Mouse (Mus musculus) heart, postnatal 0 days (tissue): ENCODE measurements around the gene Ankrd35. TPM values are rescaled to one million over a fixed set of nuclear protein-coding genes. Genes with fewer than 3 reads are reported as not detected.
"Not testable (repeated sequence)": the region's sequence is repeated elsewhere in the genome, so short reads cannot be mapped to it uniquely, and the experiment has no call there.

Source experiments
- ATAC-seq: fragments of 200-750 bp; cut with Nextera tagmentation; 2 replicates; pipeline ENCODE4 v1.8.0; 2017; ENCODE audit warnings: low read depth, moderate number of reproducible peaks, moderate library complexity; ENCODE audit not compliant: insufficient read depth
- DNase-seq: peaks from one replicate; pipeline ENCODE4 v3.0.0-alpha.2; 2016; ENCODE audit warnings: low spot score
- H3K27ac ChIP-seq: fragments of 300-500 bp; sonication (generic); 2 replicates; pipeline ENCODE4 v1.5.1; 2014; ENCODE audit warnings: low read depth, mild to moderate bottlenecking
- H3K27me3 ChIP-seq: fragments of 300-500 bp; sonication (generic); 2 replicates; pipeline ENCODE4 v1.6.1; 2014; ENCODE audit warnings: low read length, mixed read lengths; ENCODE audit not compliant: control insufficient read depth, insufficient read depth
- H3K36me3 ChIP-seq: fragments of 300-500 bp; sonication (generic); replicated peaks from 2 replicates; pipeline ENCODE4 v1.6.1; 2014; ENCODE audit warnings: low read length, mixed read lengths; ENCODE audit not compliant: control insufficient read depth, insufficient read depth
- H3K4me1 ChIP-seq: fragments of 300-500 bp; sonication (generic); 2 replicates; pipeline ENCODE4 v1.6.1; 2014; ENCODE audit warnings: antibody characterized with exemption; ENCODE audit not compliant: control insufficient read depth, insufficient read depth
- H3K4me2 ChIP-seq: fragments of 300-500 bp; sonication (generic); 2 replicates; pipeline ENCODE4 v1.6.1; 2014; ENCODE audit warnings: low read depth, mild to moderate bottlenecking, low read length, moderate library complexity
- H3K4me3 ChIP-seq: fragments of 300-500 bp; sonication (generic); 2 replicates; pipeline ENCODE4 v1.5.1; 2014; ENCODE audit warnings: low read depth, low read length
- H3K9ac ChIP-seq: fragments of 300-500 bp; sonication (generic); replicated peaks from 2 replicates; pipeline ENCODE4 v1.6.1; 2014; ENCODE audit warnings: low read depth, low read length, mixed read lengths
- H3K9me3 ChIP-seq: fragments of 300-500 bp; sonication (generic); replicated peaks from 2 replicates; pipeline ENCODE4 v1.6.1; 2016; ENCODE audit warnings: low read length; ENCODE audit not compliant: control insufficient read depth
- CTCF ChIP-seq: IDR thresholded peaks from 2 replicates; pipeline ENCODE4 v1.5.1; 2016; ENCODE audit warnings: antibody characterized with exemption, control low read depth, low read depth
- EP300 ChIP-seq: IDR thresholded peaks from 2 replicates; pipeline ENCODE4 v1.6.1; 2016; ENCODE audit warnings: antibody characterized with exemption, low read depth
- WGBS: fragments of 180-500 bp; shearing (Covaris S2); extraction: QIAGEN DNeasy Blood & Tissue Kit; methylation state at CpG from one replicate; pipeline ENCODE4 v1.1.7; 2014; 5-methylcytosine and 5-hydroxymethylcytosine counted together
- polyA plus RNA-seq: library from polyadenylated mRNA; unstranded; fragments of >200 nt; fragmentation: Nextera tagmentation; extraction: Ambion mirVana; gene quantifications from 2 replicates; pipeline ENCODE4 v1.2.1, GENCODE M21; 2015
- total RNA-seq: library from RNA; depleted of rRNA; stranded (reverse); fragments of >200 nt; gene quantifications from 2 replicates; pipeline ENCODE4 v1.2.3, GENCODE M21; 2014; ENCODE audit warnings: low replicate concordance; rRNA removed

Gene Ankrd35
- total and polyA plus RNA-seq, 2 experiments from 2014 or later: 0.31 to 0.88 TPM

DNA sequence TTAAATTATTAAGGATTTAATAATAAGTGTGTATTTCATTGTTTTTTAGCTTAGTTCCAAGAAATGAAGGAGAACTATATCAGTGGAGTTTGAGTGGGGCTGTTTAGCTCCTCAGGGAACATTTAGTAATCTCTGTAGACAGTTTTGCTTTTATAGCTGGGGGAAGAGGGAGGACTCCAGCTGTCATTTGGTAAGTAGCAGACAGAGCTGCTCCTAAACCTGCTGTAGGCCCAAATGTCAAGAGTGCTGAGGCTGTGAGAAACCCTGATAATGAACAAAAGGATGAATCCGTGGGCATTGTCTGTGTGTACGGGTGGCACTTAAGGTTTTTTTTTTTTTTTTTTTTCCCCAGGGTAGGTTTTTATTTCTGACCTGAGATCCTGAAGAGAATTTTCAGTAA, 65.3 kb downstream of the Ankrd35 start:
- no peak for DNase-seq
- H3K27me3 ChIP-seq: no peaks in the 10 kb centered on the region
- 61% methylated on average over 2 of the region's 2 CpGs for WGBS
- ATAC-seq: no peak
- no peak overlapping the region for H3K4me3 ChIP-seq
- 0 out of 2 replicates have a peak, but pooled peaks cover 15% of the 10 kb centered on the region for H3K4me1 ChIP-seq
- H3K27ac ChIP-seq: no peak overlapping the region
- no peak overlapping the region for H3K9ac ChIP-seq
- H3K36me3 ChIP-seq: no peaks in the 10 kb centered on the region
- H3K9me3 ChIP-seq: no peaks in the 10 kb centered on the region
- no peak overlapping the region for H3K4me2 ChIP-seq
- TF ChIP-seq EP300 (no peak), CTCF (no peak)

- Histone ChIP-seq H3K36me3 (no peaks in the 10 kb centered on the region), H3K4me2 (no peak overlapping the region), H3K9me3 (no peaks in the 10 kb centered on the region), H3K9ac (no peak overlapping the region), H3K4me3 (no peak overlapping the region), H3K27ac (no peak overlapping the region), H3K4me1 (0 out of 2 replicates have a peak, but pooled peaks cover 11% of the 10 kb centered on the region), H3K27me3 (no peaks in the 10 kb centered on the region)
- ATAC-seq (no peak), DNase-seq (no peak)
- TF ChIP-seq CTCF (no peak), EP300 (no peak)
- 48% methylated on average over 1 of the region's 1 CpGs for WGBS
Measured at GRCm38 (mm10) chr3:96737013-96737740, 67.2 kb downstream of the Ankrd35 start.

DNA sequence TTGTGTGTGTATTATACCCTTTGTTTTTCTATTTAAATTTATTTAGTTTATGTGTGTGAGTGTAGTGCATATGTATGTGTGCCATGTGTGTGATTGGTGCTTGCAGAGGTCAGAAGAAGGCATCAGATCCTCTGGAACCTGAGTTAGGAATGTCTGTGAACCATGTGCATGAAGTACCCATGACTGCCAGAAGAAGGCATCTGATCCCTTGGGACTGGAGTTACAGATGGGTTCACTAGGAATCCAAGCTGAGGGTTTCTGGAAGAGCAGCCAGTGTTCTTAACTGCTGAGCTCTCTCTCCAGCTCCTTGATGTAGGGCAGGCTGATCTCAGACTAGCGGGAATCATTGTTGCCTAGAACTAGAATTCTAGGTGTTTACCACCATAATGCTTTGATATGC, 68.1 kb downstream of the Ankrd35 start:
- Histone ChIP-seq H3K4me2 (no peak overlapping the region), H3K27ac (no peak overlapping the region), H3K27me3 (no peaks in the 10 kb centered on the region), H3K4me1 (0 out of 2 replicates have a peak, but pooled peaks cover 8% of the 10 kb centered on the region), H3K4me3 (no peak overlapping the region), H3K9ac (no peak overlapping the region), H3K36me3 (no peaks in the 10 kb centered on the region), H3K9me3 (no peaks in the 10 kb centered on the region)
- ATAC-seq: no peak
- TF ChIP-seq CTCF (peak; percentile 38), EP300 (no peak)
- DNase-seq: no peak
- WGBS: 82% methylated on average over 1 of the region's 1 CpGs

DNA sequence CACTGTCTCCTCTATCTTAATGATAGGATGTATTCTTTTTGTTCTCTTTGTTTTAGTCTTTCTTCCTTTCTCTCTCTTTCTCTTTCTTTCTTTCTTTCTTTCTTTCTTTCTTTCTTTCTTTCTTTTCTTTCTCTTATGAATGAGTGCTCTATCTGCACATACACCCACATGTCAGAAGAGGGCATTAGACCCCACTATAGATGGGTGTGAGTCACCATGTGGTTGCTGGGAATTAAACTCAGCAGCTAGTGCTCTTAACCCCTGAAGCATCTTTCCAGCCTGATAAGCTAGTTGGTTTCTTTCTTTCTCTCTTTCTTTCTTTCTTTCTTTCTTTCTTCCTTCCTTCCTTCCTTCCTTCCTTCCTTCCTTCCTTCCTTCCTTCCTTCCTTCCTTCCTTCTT, 70.3 kb downstream of the Ankrd35 start:
- H3K4me2 ChIP-seq, H3K9me3 ChIP-seq, H3K27ac ChIP-seq, H3K36me3 ChIP-seq, DNase-seq, H3K4me1 ChIP-seq, H3K9ac ChIP-seq, H3K27me3 ChIP-seq, H3K4me3 ChIP-seq, ATAC-seq: not testable (repeated sequence)

Other genes starting within 250 kb of the Ankrd35 start
- not detected in 2 replicates for gene BC107364, start 217.8 kb upstream of the Ankrd35 start, total RNA-seq
- 0.40 and 0.41 TPM in 2 replicates for gene BC107364, start 217.8 kb upstream of the Ankrd35 start, polyA plus RNA-seq
- gene Hfe2, start 145.0 kb upstream of the Ankrd35 start, total RNA-seq: 68.1 and 81.3 TPM in 2 replicates
- gene Hfe2, start 145.0 kb upstream of the Ankrd35 start, polyA plus RNA-seq: 24.7 and 25.9 TPM in 2 replicates
- 1,058 and 1,196 TPM in 2 replicates for gene Txnip, start 112.2 kb upstream of the Ankrd35 start, total RNA-seq
- 332 and 600 TPM in 2 replicates for gene Txnip, start 112.2 kb upstream of the Ankrd35 start, polyA plus RNA-seq
- not detected in 2 replicates for gene Gm16253, start 93.1 kb upstream of the Ankrd35 start, total RNA-seq
- 1.1 and 1.2 TPM in 2 replicates for gene Gm16253, start 93.1 kb upstream of the Ankrd35 start, polyA plus RNA-seq
- gene Polr3gl, start 76.0 kb upstream of the Ankrd35 start, total RNA-seq: 10.3 and 13.1 TPM in 2 replicates
- 37.1 and 38.7 TPM in 2 replicates for gene Polr3gl, start 76.0 kb upstream of the Ankrd35 start, polyA plus RNA-seq
- 1.2 and 5.3 TPM in 2 replicates for gene Ankrd34a, start 73.5 kb upstream of the Ankrd35 start, total RNA-seq
- gene Ankrd34a, start 73.5 kb upstream of the Ankrd35 start, polyA plus RNA-seq: 6.0 and 6.8 TPM in 2 replicates
- 33.1 and 50.6 TPM in 2 replicates for gene Lix1l, start 69.0 kb upstream of the Ankrd35 start, total RNA-seq
- gene Lix1l, start 69.0 kb upstream of the Ankrd35 start, polyA plus RNA-seq: 3.6 and 5.1 TPM in 2 replicates
- gene Rbm8a, start 40.2 kb upstream of the Ankrd35 start, total RNA-seq: 7.5 and 9.2 TPM in 2 replicates
- gene Rbm8a, start 40.2 kb upstream of the Ankrd35 start, polyA plus RNA-seq: 64.7 and 65.4 TPM in 2 replicates
- gene Pex11b, start 34.8 kb upstream of the Ankrd35 start, total RNA-seq: 46.6 and 50.7 TPM in 2 replicates
- 41.7 and 43.7 TPM in 2 replicates for gene Pex11b, start 34.8 kb upstream of the Ankrd35 start, polyA plus RNA-seq
- gene Gm42957, start 34.7 kb upstream of the Ankrd35 start, total RNA-seq: not detected in 2 replicates
- not detected in 2 replicates for gene Gm42957, start 34.7 kb upstream of the Ankrd35 start, polyA plus RNA-seq
- gene Itga10, start 24.5 kb upstream of the Ankrd35 start, total RNA-seq: 0.46 and 4.2 TPM in 2 replicates
- gene Itga10, start 24.5 kb upstream of the Ankrd35 start, polyA plus RNA-seq: 0.37 and 0.45 TPM in 2 replicates
- gene Pias3, start 26.3 kb downstream of the Ankrd35 start, total RNA-seq: 13.8 and 17.4 TPM in 2 replicates
- 19.3 and 22.5 TPM in 2 replicates for gene Pias3, start 26.3 kb downstream of the Ankrd35 start, polyA plus RNA-seq
- gene Nudt17, start 38.4 kb downstream of the Ankrd35 start, total RNA-seq: 2.5 and 9.9 TPM in 2 replicates
- gene Nudt17, start 38.4 kb downstream of the Ankrd35 start, polyA plus RNA-seq: 6.9 and 7.9 TPM in 2 replicates
- 9.7 and 25.4 TPM in 2 replicates for gene Polr3c, start 57.5 kb downstream of the Ankrd35 start, total RNA-seq
- 21.7 and 23.0 TPM in 2 replicates for gene Polr3c, start 57.5 kb downstream of the Ankrd35 start, polyA plus RNA-seq
- 27.0 and 35.6 TPM in 2 replicates for gene Rnf115, start 57.5 kb downstream of the Ankrd35 start, total RNA-seq
- gene Rnf115, start 57.5 kb downstream of the Ankrd35 start, polyA plus RNA-seq: 29.0 and 30.0 TPM in 2 replicates
- gene Pdzk1, start 159.2 kb downstream of the Ankrd35 start, total RNA-seq: 0.50 TPM in 1 of 2 replicates, not detected in the other
- gene Pdzk1, start 159.2 kb downstream of the Ankrd35 start, polyA plus RNA-seq: 0.11 and 0.12 TPM in 2 replicates
- gene Cd160, start 159.2 kb downstream of the Ankrd35 start, total RNA-seq: not detected in 2 replicates
- not detected in 2 replicates for gene Cd160, start 159.2 kb downstream of the Ankrd35 start, polyA plus RNA-seq
- gene Gja5, start 234.6 kb downstream of the Ankrd35 start, total RNA-seq: 67.6 and 87.1 TPM in 2 replicates
- gene Gja5, start 234.6 kb downstream of the Ankrd35 start, polyA plus RNA-seq: 67.5 and 69.2 TPM in 2 replicates
- gene Gpr89, start 235.2 kb downstream of the Ankrd35 start, total RNA-seq: 16.0 and 30.0 TPM in 2 replicates
- gene Gpr89, start 235.2 kb downstream of the Ankrd35 start, polyA plus RNA-seq: 21.4 and 21.7 TPM in 2 replicates